Mouse (Mus musculus) bone marrow, adult 2 months (tissue): Measurements from ENCODE around the gene Ppp1r14b. TPM values are rescaled to one million over a fixed set of nuclear protein-coding genes. Genes with fewer than 3 reads are reported as not detected.

Experiments
- H3K27ac ChIP-seq: fragments of 200-500 bp; 2 replicates; pipeline ENCODE4 v1.5.1; 2012; ENCODE audit warnings: low read depth, mild to moderate bottlenecking, control low read depth, inconsistent platforms, low read length; ENCODE audit not compliant: control insufficient read depth, poor library complexity, insufficient read depth
- H3K4me1 ChIP-seq: fragments of 200-500 bp; 2 replicates; pipeline ENCODE4 v1.6.1; 2011; ENCODE audit warnings: low read length; ENCODE audit not compliant: control insufficient read depth, insufficient read depth
- H3K4me3 ChIP-seq: fragments of 200-500 bp; replicated peaks from 2 replicates; pipeline ENCODE3; 2011; ENCODE audit warnings: mild to moderate bottlenecking, low read depth, low read length, control low read depth; ENCODE audit not compliant: control insufficient read depth
- CTCF ChIP-seq: fragments of 200-500 bp; IDR thresholded peaks from 2 replicates; pipeline ENCODE4 v1.5.1; 2011; ENCODE audit warnings: low read length, control low read depth; ENCODE audit not compliant: control insufficient read depth, insufficient read depth
- POLR2A ChIP-seq: fragments of 200-500 bp; IDR thresholded peaks from 2 replicates; pipeline ENCODE4 v1.6.1; 2011; ENCODE audit warnings: low read depth, mild to moderate bottlenecking, control low read depth, low read length, borderline replicate concordance; ENCODE audit not compliant: control insufficient read depth
- WGBS: fragments of 180-500 bp; shearing (Covaris S2); methylation state at CpG from one replicate; pipeline ENCODE4 v1.1.7; 2018; 5-methylcytosine and 5-hydroxymethylcytosine counted together
- polyA plus RNA-seq: library from polyadenylated mRNA; stranded (reverse); fragments of >200 nt; gene quantifications from 2 replicates; pipeline ENCODE4 v1.2.4, GENCODE M21; 2011; ENCODE audit warnings: low replicate concordance; ENCODE audit not compliant: missing spikeins, insufficient read depth, insufficient read length

Ppp1r14b gene
- polyA plus RNA-seq, 1 experiment, result 137 TPM

DNA sequence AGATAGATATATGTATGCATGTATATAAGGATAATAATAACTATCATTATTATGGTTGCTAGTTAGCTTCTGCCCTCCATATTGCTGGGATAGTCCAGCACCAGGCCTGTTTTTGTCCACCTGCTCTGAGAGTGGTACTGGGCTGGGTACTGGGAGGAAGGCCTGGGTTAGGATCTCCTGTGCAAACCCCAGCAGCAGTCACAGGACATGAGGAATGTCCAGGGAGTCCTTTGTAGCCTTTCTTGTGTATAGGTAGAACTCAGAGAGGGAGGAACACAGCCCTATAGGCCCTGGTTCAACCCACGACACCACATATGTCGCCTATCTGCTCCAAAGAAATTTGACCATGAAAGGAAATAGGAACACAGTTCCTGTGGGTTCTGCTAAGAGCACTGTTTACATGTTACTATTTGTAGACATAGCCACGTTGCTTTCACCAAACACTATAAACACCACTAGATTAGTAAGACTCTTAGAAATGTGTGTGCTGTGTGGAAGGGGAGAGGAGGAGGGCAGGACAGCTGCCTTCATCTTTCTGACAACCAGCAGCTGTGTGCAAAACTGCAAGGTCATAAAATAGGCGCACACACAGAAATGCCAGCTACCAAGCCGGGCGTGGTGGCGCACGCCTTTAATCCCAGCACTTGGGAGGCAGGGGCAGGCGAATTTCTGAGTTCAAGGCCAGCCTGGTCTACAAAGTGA lies 32.3 kb downstream of the Ppp1r14b start:
- no peaks in the 10 kb centered on the region for H3K4me1 ChIP-seq
- TF ChIP-seq POLR2A, result no peak
- no peak for TF ChIP-seq CTCF

DNA sequence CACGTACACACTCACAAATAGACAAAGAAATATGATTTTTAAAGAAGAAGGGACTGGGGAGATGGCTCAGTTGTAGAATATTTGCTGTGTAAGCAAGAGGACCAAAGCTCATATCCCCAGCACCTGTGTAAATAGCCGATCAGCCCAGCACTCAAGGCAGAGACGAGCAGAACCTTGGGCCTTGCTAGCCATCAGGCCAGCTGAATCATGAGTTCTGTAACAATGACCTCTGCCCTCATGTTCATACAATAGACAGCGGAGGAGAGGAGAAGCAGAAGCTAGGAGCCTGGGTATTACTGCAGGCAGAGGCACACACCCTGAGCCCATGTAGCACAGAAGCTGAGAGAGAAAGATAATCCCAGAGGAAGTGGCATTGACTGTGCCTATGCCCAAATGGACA lies 37.7 kb downstream of the Ppp1r14b start:
- WGBS, result 90% methylated on average over 4 of the region's 4 CpGs
- Histone ChIP-seq H3K4me3 (no peak overlapping the region), H3K4me1 (no peaks in the 10 kb centered on the region; the same call in 1 of the 2 replicates), H3K27ac (no peak overlapping the region)
- TF ChIP-seq CTCF (no peak), POLR2A (no peak)

More for the DNA sequence above, 32.3 kb downstream of the Ppp1r14b start:
- no peak overlapping the region for H3K4me3 ChIP-seq
- H3K27ac ChIP-seq, result no peak overlapping the region
- 84% methylated on average over 9 of the region's 9 CpGs for WGBS

GRCm38 (mm10) chr19:7013984-7014383 lies 39.2 kb downstream of the Ppp1r14b start:
- TF ChIP-seq CTCF (no peak), POLR2A (no peak)
- 93% methylated on average over 9 of the region's 9 CpGs for WGBS
- Histone ChIP-seq H3K27ac (no peak overlapping the region), H3K4me1 (no peaks in the 10 kb centered on the region; the same call in 1 of the 2 replicates), H3K4me3 (no peak overlapping the region)

DNA sequence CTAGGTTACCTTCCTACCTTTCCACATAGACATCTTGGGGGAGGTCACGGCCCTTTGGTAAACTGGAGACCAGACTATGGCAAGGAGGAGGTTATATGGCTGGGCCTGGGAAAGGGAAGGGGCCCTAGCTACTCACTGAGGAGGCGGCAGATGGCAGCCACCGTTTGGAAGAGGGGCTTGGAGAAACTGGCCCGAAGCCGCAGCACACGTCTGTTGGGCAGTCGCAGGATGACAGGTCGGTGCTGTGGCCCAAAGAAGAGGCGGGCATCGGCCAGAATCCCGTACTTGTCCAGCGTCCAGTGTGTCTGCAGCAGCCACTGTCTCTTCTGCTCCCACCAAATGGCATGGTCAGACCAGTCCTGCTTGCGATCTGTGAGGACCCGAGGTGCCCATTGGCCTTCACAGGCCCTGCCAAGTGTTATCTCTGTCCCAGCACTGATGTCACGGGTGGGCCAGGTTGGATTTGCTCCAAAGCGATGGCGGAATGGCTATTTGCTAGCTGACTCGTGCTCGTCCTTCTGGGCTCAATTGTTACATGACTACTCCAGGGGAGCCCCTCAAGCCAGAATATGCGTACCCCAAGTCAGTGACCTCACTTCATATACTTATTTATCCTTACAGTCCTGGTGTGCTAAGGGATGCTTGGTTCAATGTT lies 39.8 kb downstream of the Ppp1r14b start:
- no peak for TF ChIP-seq POLR2A
- no peak for TF ChIP-seq CTCF

GRCm38 (mm10) chr19:7017541-7018457 lies 43.0 kb downstream of the Ppp1r14b start:
- 6% methylated on average over 12 of the region's 12 CpGs for WGBS
- Histone ChIP-seq H3K4me1 (peaks cover 3% of the 10 kb centered on the region; the same call in 1 of the 2 replicates), H3K4me3 (peak overlapping the region; percentile 79), H3K27ac (peak overlapping the region; percentile 94)
- TF ChIP-seq POLR2A, result no peak; the same call in 1 of the 2 replicates
- TF ChIP-seq CTCF, result no peak

More for the DNA sequence above, 39.8 kb downstream of the Ppp1r14b start:
- 87% methylated on average over 20 of the region's 20 CpGs for WGBS
- H3K27ac ChIP-seq, result no peak overlapping the region
- no peaks in the 10 kb centered on the region; the same call in 1 of the 2 replicates for H3K4me1 ChIP-seq
- H3K4me3 ChIP-seq, result no peak overlapping the region

DNA sequence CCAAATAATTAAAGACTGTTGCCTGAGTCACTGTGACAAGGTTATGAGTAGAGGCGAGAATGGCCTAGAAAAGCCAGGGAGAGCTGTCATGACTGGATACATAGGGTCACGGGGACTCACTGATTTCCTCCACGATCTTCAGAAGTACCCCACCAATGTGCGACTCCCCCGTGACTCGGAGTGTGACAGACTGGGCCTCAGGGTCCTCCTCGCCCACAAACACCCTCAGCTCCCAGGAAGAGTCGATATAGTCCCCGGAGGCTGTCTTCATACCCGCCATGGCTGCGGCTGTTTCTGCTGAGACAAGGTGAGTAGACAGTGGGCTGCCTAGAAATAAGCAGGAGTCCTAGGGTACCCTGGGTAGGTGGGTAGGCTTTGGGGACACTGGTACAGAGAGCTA lies 43.8 kb downstream of the Ppp1r14b start:
- no peak for TF ChIP-seq CTCF
- TF ChIP-seq POLR2A, result no peak
- peaks cover 3% of the 10 kb centered on the region; the same call in 1 of the 2 replicates for H3K4me1 ChIP-seq
- 2% methylated on average over 11 of the region's 11 CpGs for WGBS
- peak overlapping the region; percentile 94 for H3K27ac ChIP-seq
- peak overlapping the region; percentile 79 for H3K4me3 ChIP-seq

DNA sequence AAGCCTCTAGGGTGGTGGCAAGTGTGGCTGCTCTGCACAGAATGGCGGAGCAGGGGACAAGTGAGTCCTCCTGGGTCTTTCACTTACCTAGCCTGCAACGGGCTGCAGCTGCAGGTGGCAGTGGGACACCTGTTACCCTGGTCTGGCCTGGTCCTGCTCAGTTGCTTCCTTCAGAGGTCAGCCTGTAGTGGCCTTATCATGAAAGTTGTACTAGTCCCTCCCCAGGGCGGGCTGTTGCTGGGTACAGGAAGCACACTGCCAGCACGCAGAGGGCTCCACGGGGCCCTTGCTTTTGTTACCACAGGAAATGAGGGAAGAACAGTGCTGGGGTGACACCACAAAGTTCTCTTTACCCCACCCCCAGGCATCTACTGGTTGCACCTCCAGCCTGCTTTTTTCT lies 44.4 kb downstream of the Ppp1r14b start, which contains the start of gene Fermt3:
TSS of gene Fermt3 (minus strand) at position 279 of the 400 bp plus-strand sequence.
- Histone ChIP-seq H3K4me1 (peaks cover 3% of the 10 kb centered on the region; the same call in 1 of the 2 replicates), H3K4me3 (peak within 1 kb of the TSS; percentile 79), H3K27ac (peak within 1 kb of the TSS; percentile 94)
- peak; percentile 13; the same call in 1 of the 2 replicates for TF ChIP-seq CTCF
- TF ChIP-seq POLR2A, result peak; percentile 78
- WGBS, result under 1% methylated on average over 5 of the region's 5 CpGs

DNA sequence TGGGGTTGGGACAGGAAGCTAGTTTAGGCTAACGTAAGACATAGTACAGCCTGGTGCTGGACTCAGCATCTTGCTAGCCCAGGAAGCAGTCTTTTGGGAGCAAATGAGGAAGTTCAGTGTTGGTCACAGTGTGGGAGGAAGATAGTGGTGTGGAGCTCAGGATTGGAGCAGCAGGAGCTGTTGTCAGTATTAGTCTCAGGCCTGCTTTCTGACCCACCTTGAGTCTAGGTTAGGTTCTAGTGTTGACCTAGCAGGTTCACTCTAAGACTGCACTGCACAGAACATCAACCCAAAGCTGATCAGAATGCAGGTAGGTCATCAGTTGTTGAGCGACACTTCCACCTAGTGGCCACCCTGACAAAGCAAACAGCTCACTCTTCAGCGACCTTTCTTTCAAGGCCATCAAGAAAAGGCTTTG lies 45.5 kb downstream of the Ppp1r14b start:
- WGBS, result 11% methylated on average over 3 of the region's 3 CpGs
- H3K27ac ChIP-seq, result peak overlapping the region; percentile 94
- peak overlapping the region; percentile 8 for H3K4me3 ChIP-seq
- H3K4me1 ChIP-seq, result peaks cover 3% of the 10 kb centered on the region; the same call in 1 of the 2 replicates
- TF ChIP-seq POLR2A (no peak), CTCF (peak; percentile 95)

Other genes with a start within 250 kb of the Ppp1r14b start
- 4.7 and 5.5 TPM in 2 replicates for gene Rps6ka4, start 134.3 kb upstream of the Ppp1r14b start, polyA plus RNA-seq
- gene Ccdc88b, start 116.8 kb upstream of the Ppp1r14b start, polyA plus RNA-seq, result 29.0 and 66.6 TPM in 2 replicates
- gene Trmt112, start 65.3 kb upstream of the Ppp1r14b start, polyA plus RNA-seq, result 28.6 and 37.9 TPM in 2 replicates
- gene Prdx5, start 64.9 kb upstream of the Ppp1r14b start, polyA plus RNA-seq, result 181 and 324 TPM in 2 replicates
- gene Esrra, start 53.2 kb upstream of the Ppp1r14b start, polyA plus RNA-seq, result 25.1 and 27.2 TPM in 2 replicates
- 2.6 TPM in 1 of 2 replicates, not detected in the other for gene Catsperz, start 49.6 kb upstream of the Ppp1r14b start, polyA plus RNA-seq
- not detected in 2 replicates for gene Kcnk4, start 40.5 kb upstream of the Ppp1r14b start, polyA plus RNA-seq
- gene Bad, start 33.1 kb upstream of the Ppp1r14b start, polyA plus RNA-seq, result 15.4 and 20.4 TPM in 2 replicates
- gene Gpr137, start 32.5 kb upstream of the Ppp1r14b start, polyA plus RNA-seq, result 18.7 and 31.9 TPM in 2 replicates
- gene Plcb3, start 1.5 kb downstream of the Ppp1r14b start, polyA plus RNA-seq, result 9.7 and 14.6 TPM in 2 replicates
- 40.9 and 42.3 TPM in 2 replicates for gene Fkbp2, start 5.5 kb downstream of the Ppp1r14b start, polyA plus RNA-seq
- gene Vegfb, start 12.7 kb downstream of the Ppp1r14b start, polyA plus RNA-seq, result 10.0 and 14.0 TPM in 2 replicates
- gene Dnajc4, start 17.6 kb downstream of the Ppp1r14b start, polyA plus RNA-seq, result 14.8 and 28.8 TPM in 2 replicates
- 13.2 and 20.7 TPM in 2 replicates for gene Nudt22, start 21.1 kb downstream of the Ppp1r14b start, polyA plus RNA-seq
- gene Trpt1, start 21.2 kb downstream of the Ppp1r14b start, polyA plus RNA-seq, result 4.6 TPM in 1 of 2 replicates, not detected in the other
- gene Fermt3, start 44.5 kb downstream of the Ppp1r14b start, polyA plus RNA-seq, result 149 and 202 TPM in 2 replicates
- 54.6 and 95.7 TPM in 2 replicates for gene Stip1, start 65.0 kb downstream of the Ppp1r14b start, polyA plus RNA-seq
- gene Macrod1, start 81.8 kb downstream of the Ppp1r14b start, polyA plus RNA-seq, result 4.8 and 6.2 TPM in 2 replicates
- not detected in 2 replicates for gene Flrt1, start 130.8 kb downstream of the Ppp1r14b start, polyA plus RNA-seq
- 24.0 and 45.5 TPM in 2 replicates for gene Otub1, start 231.3 kb downstream of the Ppp1r14b start, polyA plus RNA-seq
- gene Cox8a, start 242.6 kb downstream of the Ppp1r14b start, polyA plus RNA-seq, result 369 and 431 TPM in 2 replicates